Comparison of ENCODE assay signal across 15 mouse cellular contexts in the genomic region with DNA sequence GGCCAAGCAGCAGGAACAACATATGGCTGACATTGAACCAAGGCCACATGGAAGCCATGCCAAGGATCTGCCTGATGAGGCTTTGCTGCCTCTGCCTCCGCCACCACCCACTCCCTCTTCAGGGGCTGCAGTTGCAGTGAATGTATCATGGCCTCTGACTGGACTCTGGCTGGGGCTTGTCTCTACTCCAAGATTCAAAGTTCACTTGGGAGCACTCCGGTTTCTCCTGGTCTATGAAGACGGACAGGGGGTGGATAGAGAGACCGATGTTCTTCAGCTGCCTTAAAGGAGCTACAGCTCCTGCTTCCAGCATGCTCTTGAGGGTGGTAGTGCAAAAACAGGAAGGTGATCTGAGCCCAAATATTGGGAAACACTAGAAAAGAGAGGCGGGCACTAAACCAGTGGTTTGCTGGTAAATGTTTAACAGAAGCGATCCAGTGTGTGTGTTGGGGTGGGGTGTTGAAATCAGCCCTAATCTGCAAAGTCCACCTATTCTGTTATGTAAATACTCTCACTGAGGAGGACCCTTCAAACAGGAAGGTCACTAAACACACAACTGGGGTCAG. TPM values are rescaled to one million over a fixed set of nuclear protein-coding genes. Genes with fewer than 3 reads are reported as not detected.
DNase-seq lines count a peak whose midpoint lies in the region; ATAC-seq lines count a peak whose summit lies in the region.
"Had no signal": no experiment of that assay in that cellular context is flagged by ENCODE, and none has a peak within 500 bp of the region (broad histone marks: within the 10 kb centered on the region; RNA-seq: fewer than 3 reads in every experiment).

No protein-coding gene starts in this region.

- H3K4me3 ChIP-seq in intestine, embryonic 15.5 days (replicated peaks) = no peak overlapping the region
- H3K4me3 ChIP-seq: hindbrain, embryonic 13.5 days had no signal

- peaks cover 21% of the 10 kb centered on the region for H3K4me1 ChIP-seq in intestine, embryonic 15.5 days (replicated peaks)

- intact Hi-C loops in left cerebral cortex, postnatal 36 days (cut with DNase I) = no loop called here

- H3K27ac ChIP-seq in intestine, embryonic 15.5 days = peak overlapping the region; percentile 85
- H3K27ac ChIP-seq: hindbrain, embryonic 13.5 days had no signal

- DNase-seq in adipocyte (ENCODE audit: low spot score) = peak; percentile 62
- DNase-seq in kidney, postnatal 4 days = peak; percentile 49 to 67
- DNase-seq in lung, postnatal 4 days = peak; percentile 45 to 56
- no peak for DNase-seq in left cerebral cortex, postnatal 36 days (ENCODE audit: low spot score in 2 of 2)
- no peak for DNase-seq in adrenal gland, postnatal 36 days
- DNase-seq in urinary bladder, postnatal 14 days (ENCODE audit: low spot score) = no peak
- no peak for DNase-seq in gastrocnemius, postnatal 4 days (ENCODE audit: low spot score in 2 of 2)
- DNase-seq: cerebellum, adult 11 months; heart, adult 18-20 months; left cerebral cortex, postnatal 4 days; right cerebral cortex, postnatal 25 days; thymus, postnatal 4 days had no signal

- peak overlapping the region; percentile 47 for H3K4me2 ChIP-seq in intestine, embryonic 15.5 days (replicated peaks)
- H3K4me2 ChIP-seq: hindbrain, embryonic 13.5 days had no signal

- H3K36me3 ChIP-seq in intestine, embryonic 15.5 days = no peaks in the 10 kb centered on the region
- H3K36me3 ChIP-seq: hindbrain, embryonic 13.5 days had no signal

- ATAC-seq in intestine, embryonic 15.5 days = peak; percentile 74

- no peaks in the 10 kb centered on the region for H3K9me3 ChIP-seq in intestine, embryonic 15.5 days
- H3K9me3 ChIP-seq: hindbrain, embryonic 13.5 days had no signal

- no peak overlapping the region for H3K9ac ChIP-seq in intestine, embryonic 15.5 days
- H3K9ac ChIP-seq: hindbrain, embryonic 13.5 days had no signal

- no peaks in the 10 kb centered on the region for H3K27me3 ChIP-seq in intestine, embryonic 15.5 days (replicated peaks)
- H3K27me3 ChIP-seq: CH12.LX had no signal

- WGBS in intestine, embryonic 15.5 days = 46% methylated on average over 6 of the region's 6 CpGs

RNA-seq across cellular contexts. Expression of a gene that starts 3.7 kb away (rescaled TPM):
- polyA plus RNA-seq in intestine, embryonic 15.5 days (2015; fragmentation: Nextera tagmentation; extraction: Ambion mirVana) = 23.6 and 26.4 TPM in 2 replicates
- total RNA-seq in left cerebral cortex, postnatal 36 days (2021) = 100 to 1,000 TPM in 1 of 2 experiments, 10 to 100 TPM in 1; 88.7 to 105 TPM
- total RNA-seq in adrenal gland, postnatal 36 days (2021) = 10 to 100 TPM in 1 of 2 experiments, 1 to 10 TPM in 1; 5.1 to 14.0 TPM
- 10 to 100 TPM; 31.0 to 34.6 TPM for total RNA-seq in gastrocnemius, postnatal 4 days (2021)

RNA-seq across cellular contexts. Expression of a gene that starts 6.3 kb away (rescaled TPM):
- polyA plus RNA-seq in intestine, embryonic 15.5 days (2015; fragmentation: Nextera tagmentation; extraction: Ambion mirVana) = 9.0 and 9.4 TPM in 2 replicates
- total RNA-seq in left cerebral cortex, postnatal 36 days (2021) = 10 to 100 TPM; 20.5 to 26.0 TPM
- 10 to 100 TPM; 22.4 to 25.2 TPM for total RNA-seq in adrenal gland, postnatal 36 days (2021)
- total RNA-seq in gastrocnemius, postnatal 4 days (2021) = 10 to 100 TPM; 18.6 to 20.6 TPM

RNA-seq across cellular contexts. Expression of a gene that starts 10.2 kb away (rescaled TPM):
- 79.6 and 89.1 TPM in 2 replicates for polyA plus RNA-seq in intestine, embryonic 15.5 days (2015; fragmentation: Nextera tagmentation; extraction: Ambion mirVana)
- 10 to 100 TPM; 33.5 to 46.6 TPM for total RNA-seq in left cerebral cortex, postnatal 36 days (2021)
- 10 to 100 TPM; 69.8 to 90.1 TPM for total RNA-seq in adrenal gland, postnatal 36 days (2021)
- total RNA-seq in gastrocnemius, postnatal 4 days (2021) = 10 to 100 TPM; 52.7 to 62.3 TPM

RNA-seq across cellular contexts. Expression of a gene that starts 16.3 kb away (rescaled TPM):
- polyA plus RNA-seq in intestine, embryonic 15.5 days (2015; fragmentation: Nextera tagmentation; extraction: Ambion mirVana) = 56.3 and 63.0 TPM in 2 replicates
- 10 to 100 TPM; 29.4 to 30.0 TPM for total RNA-seq in left cerebral cortex, postnatal 36 days (2021)
- total RNA-seq in adrenal gland, postnatal 36 days (2021) = 10 to 100 TPM; 58.3 to 77.1 TPM
- total RNA-seq in gastrocnemius, postnatal 4 days (2021) = 10 to 100 TPM; 20.0 to 21.9 TPM

RNA-seq across cellular contexts. Expression of a gene that starts 22.7 kb away (rescaled TPM):
- 123 and 135 TPM in 2 replicates for polyA plus RNA-seq in intestine, embryonic 15.5 days (2015; fragmentation: Nextera tagmentation; extraction: Ambion mirVana)
- total RNA-seq in left cerebral cortex, postnatal 36 days (2021) = 10 to 100 TPM; 54.4 to 58.7 TPM
- 100 to 1,000 TPM; 103 to 109 TPM for total RNA-seq in adrenal gland, postnatal 36 days (2021)
- total RNA-seq in gastrocnemius, postnatal 4 days (2021) = 100 to 1,000 TPM in 1 of 2 experiments, 10 to 100 TPM in 1; 79.5 to 100 TPM

Comparison
In these comparisons a context has a peak if more than half of its experiments do, and no peak if none do; other contexts are left out.
1. DNase-seq: peak in adipocyte (single experiment), kidney, postnatal 4 days (2 of 2) and lung, postnatal 4 days (2 of 2); none in left cerebral cortex, postnatal 36 days (0 of 2), adrenal gland, postnatal 36 days (0 of 2), urinary bladder, postnatal 14 days (single experiment) and gastrocnemius, postnatal 4 days (0 of 2).